Mouse (Mus musculus) inflammation-experienced regulatory T-cells, adult 16 weeks (primary cell): ENCODE measurements around the gene Selenos. TPM values are rescaled to one million over a fixed set of nuclear protein-coding genes. Genes with fewer than 3 reads are reported as not detected.

ENCODE experiments used
- polyA plus RNA-seq: library from polyadenylated mRNA; unstranded; fragments of 100-300 nt; shearing (Covaris generic); gene quantifications from one replicate; pipeline ENCODE4 v1.2.1, GENCODE M21; 2017

Gene Selenos
- 158 TPM for polyA plus RNA-seq

GRCm38 (mm10) chr7:66079364-66080230 is at the start of gene Selenos:
Gene Selenos, plus strand, starts transcription at chr7:66079649.

DNA sequence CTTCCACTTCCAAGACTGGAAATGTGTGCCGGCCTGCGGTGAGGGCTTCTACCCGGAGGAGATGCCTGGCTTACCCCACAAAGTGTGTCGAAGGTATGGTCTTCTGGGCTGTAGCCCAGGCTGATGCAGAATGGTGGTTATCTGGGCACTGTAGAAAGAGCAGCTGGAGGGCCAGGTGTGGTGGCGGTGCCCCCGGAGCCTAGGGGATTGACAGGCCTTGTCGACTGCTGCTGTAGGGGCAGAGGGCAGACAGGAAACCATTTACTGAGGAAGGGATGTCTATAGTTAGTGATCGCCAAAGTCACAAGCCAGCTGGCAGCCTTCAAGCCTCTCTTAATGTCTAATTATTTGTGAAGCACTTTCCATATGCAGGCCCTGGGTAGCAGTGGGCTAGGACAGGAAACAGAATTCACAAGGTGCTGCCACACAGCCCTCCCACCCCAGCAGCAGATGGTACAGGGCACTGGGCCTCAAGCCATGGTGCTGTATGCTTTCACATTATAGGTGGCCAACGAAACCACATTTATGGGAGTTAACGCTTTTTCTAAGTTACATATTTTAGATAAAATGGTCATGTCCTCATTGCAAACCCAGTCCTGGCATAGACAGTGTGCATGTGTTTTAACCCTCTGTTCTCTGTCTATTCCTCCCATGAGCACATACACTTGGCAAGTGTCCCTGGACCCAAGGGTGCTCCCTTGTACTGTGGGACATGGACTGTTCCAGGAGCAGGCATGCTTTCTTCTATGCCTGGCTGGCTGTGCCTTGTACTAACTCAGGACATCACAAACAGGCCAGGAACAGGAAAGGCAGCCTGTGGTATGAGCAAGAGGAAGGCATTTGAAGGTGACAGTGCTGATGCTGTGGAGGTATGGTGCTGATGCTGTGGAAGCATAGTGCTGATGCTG is 35.6 kb upstream of the Selenos start, which contains the start of gene Gm45213:
Gene Gm45213 (plus strand): TSS at position 51 of the 908 bp plus-strand sequence.

DNA sequence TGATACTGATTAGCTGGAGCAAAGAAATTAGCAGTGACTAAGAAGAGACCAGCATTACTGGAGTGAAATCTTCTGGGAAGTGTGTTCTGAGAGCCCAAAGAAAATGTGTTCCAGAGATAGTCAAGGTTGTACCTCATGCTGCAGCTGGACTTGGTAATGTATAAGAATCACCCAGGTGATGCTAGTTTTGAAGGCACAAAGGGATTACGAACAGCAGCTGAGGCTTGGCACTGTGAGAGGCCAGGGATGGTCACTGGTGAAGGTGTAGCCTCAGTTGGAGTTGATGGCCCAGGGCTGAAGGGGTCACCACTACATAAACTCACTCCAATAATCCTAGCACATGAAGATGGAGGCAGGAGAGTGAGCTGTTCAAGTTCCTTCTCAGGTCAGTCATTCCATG is 20.7 kb upstream of the Selenos start, which contains the start of gene Snrpa1:
Gene Snrpa1 (plus strand): TSS at position 301 of the 400 bp plus-strand sequence.

DNA sequence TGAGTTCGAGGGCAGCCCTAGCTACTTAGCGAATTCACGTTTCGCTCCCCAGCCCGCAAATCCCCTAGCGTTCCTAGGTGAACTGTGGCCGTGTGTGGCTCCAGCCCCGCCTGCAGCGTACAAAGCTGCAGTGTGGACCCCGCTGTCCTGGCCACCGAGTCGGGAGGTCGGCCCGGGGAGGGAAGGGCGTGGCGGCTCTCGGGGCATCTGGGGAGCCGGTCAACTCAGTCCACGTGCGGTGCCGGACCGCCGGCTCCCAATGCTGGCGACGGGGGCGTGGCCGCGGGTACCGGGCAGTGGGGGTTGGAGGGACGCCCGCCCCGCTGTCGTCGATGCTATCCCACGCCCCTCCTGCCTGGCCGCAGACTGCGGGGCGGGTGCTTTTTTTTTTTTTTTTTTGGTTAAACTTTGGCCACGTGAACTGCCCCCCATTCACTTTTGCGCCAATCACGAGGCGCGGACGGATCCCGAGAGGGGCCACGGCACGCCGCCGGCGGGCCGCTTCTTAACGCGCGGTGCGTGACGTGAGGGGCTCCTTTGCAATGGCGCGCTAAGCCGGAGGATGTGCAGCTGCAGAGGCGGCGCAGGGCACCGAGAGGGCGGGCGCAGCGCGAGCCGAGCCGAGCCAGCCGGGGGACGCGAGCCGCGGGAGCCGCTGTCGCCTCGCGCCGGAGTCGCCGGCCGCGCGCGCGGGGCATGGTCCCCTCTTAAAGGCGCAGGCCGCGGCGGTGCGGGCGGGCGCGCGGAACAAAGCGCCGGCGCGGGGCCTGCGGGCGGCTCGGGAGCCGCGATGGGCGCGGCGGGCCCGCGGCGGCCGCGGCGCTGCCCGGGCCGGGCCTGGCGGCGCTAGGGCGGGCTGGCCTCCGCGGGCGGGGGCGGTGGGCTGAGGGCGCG is 29.8 kb downstream of the Selenos start, which contains the start of gene Chsy1:
Gene Chsy1 (plus strand): TSS at position 555 of the 894 bp plus-strand sequence.

Other genes with a start within 250 kb of the Selenos start
- gene Pcsk6, start 217.9 kb upstream of the Selenos start, polyA plus RNA-seq = not detected
- gene Gm45213, start 36.0 kb upstream of the Selenos start, polyA plus RNA-seq = not detected
- 122 TPM for gene Snrpa1, start 20.6 kb upstream of the Selenos start, polyA plus RNA-seq
- gene Chsy1, start 29.9 kb downstream of the Selenos start, polyA plus RNA-seq = 1.7 TPM